Mouse (Mus musculus) testis, adult 2 months (tissue): ENCODE data around the gene Cmss1.

Experiments
- CTCF ChIP-seq: fragments of 200-500 bp; IDR thresholded peaks from 2 replicates; pipeline ENCODE4 v1.5.1; 2012; ENCODE audit warnings: low read depth, mild to moderate bottlenecking, inconsistent platforms, low read length, moderate library complexity; ENCODE audit not compliant: control insufficient read depth, insufficient read depth, insufficient replicate concordance
- POLR2A ChIP-seq: fragments of 200-500 bp; IDR thresholded peaks from 2 replicates; pipeline ENCODE4 v1.6.1; 2012; ENCODE audit warnings: low read depth, mild to moderate bottlenecking, inconsistent platforms, low read length, moderate library complexity; ENCODE audit not compliant: control insufficient read depth

GRCm38 (mm10) chr16:57426680-57427079 lies 180.0 kb downstream of the Cmss1 start:
- TF ChIP-seq POLR2A (no peak), CTCF (no peak)
